Mouse (Mus musculus): ENCODE measurements around the gene Mslnl. TPM values are rescaled to one million over a fixed set of nuclear protein-coding genes. Genes with fewer than 3 reads are reported as not detected.
"Not testable (repeated sequence)": the region's sequence is repeated elsewhere in the genome, so short reads cannot be mapped to it uniquely, and the experiment has no call there.

The Mslnl gene
- total RNA-seq, 2 experiments from 2014 or later, result not detected

GRCm38 (mm10) chr17:25738861-25739260 lies 3.0 kb downstream of the Mslnl start:
- DNase-seq (ENCODE audit: low spot score), result no peak
- intact Hi-C loops (cut with DNase I), result no loop called here

DNA sequence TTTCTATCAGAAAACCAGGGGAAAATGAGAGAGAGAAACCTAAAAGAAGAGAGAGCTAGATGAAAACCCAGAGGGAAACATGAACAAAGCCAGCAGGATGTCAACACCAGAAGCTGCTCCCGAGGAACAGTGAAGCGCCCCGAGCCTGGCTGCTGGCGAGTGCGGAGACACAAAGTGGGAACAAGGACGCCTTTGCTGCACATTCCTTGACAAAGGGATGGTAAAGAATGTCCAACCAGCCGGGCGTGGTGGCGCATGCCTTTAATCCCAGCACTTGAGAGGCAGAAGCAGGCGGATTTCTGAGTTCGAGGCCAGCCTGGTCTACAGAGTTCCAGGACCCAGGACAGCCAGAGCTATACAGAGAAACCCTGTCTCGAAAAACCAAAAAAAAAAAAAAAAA lies 5.6 kb downstream of the Mslnl start:
- intact Hi-C loops (cut with DNase I); DNase-seq (ENCODE audit: low spot score): not testable (repeated sequence)

- intact Hi-C loops (cut with DNase I), result no loop called here
These were observed 8.0 kb downstream of the Mslnl start for GRCm38 (mm10) chr17:25743831-25744230.

GRCm38 (mm10) chr17:25744311-25744710 lies 8.5 kb downstream of the Mslnl start:
- intact Hi-C loops (cut with DNase I), result no loop called here

More at GRCm38 (mm10) chr17:25743831-25744230, 8.0 kb downstream of the Mslnl start:
- DNase-seq (ENCODE audit: low spot score), result no peak

GRCm38 (mm10) chr17:25748238-25748637 lies 12.4 kb downstream of the Mslnl start:
- DNase-seq (ENCODE audit: low spot score), result no peak
- intact Hi-C loops (cut with DNase I), result no loop called here

More at GRCm38 (mm10) chr17:25744311-25744710, 8.5 kb downstream of the Mslnl start:
- DNase-seq (ENCODE audit: low spot score), result no peak

DNA sequence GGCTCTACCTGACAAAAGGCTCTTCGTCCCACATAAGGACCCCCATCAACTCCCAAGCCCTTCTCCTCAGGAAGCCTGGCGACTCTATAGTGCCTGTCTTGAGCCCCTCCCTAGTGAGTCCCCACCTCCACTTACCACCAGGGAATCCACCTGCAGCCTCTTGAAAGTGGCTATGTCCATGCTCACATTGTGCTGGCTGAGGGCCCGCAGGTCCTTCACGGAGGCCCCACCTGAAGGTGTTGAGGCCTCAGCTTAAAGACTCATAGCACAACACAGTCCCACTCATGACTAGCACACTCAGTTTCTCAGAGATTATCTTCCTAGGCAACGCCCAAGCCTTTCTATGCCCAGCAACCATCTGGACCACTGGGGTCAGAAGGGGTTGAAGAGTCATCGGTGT lies 13.5 kb downstream of the Mslnl start:
- no peak for DNase-seq (ENCODE audit: low spot score)
- intact Hi-C loops (cut with DNase I), result no loop called here

DNA sequence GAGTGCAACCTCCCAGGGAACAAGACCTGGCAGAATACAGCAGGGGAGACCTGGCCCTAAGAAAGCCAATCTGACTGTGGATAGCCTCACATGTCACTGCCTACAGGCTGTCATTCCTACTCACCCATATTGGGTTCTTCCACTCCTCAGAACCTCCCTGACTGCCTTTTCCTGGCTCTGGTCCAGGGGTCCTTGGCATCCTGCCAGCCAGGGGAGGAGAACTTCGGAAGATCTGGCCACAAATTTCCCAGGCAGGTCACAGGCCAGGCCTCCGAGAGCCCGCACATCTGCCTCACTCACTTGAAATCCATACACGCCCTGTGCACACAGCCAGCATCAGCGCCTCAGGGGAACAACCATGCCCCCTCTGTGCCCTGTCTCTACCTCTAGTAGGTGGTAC lies 15.6 kb downstream of the Mslnl start:
- intact Hi-C loops (cut with DNase I), result no loop called here
- no peak for DNase-seq (ENCODE audit: low spot score)

- intact Hi-C loops (cut with DNase I), result no loop called here
These were observed 18.4 kb downstream of the Mslnl start, which contains the start of gene Msln for GRCm38 (mm10) chr17:25754241-25754640. TSS of gene Msln (minus strand) at chr17:25754378.

DNA sequence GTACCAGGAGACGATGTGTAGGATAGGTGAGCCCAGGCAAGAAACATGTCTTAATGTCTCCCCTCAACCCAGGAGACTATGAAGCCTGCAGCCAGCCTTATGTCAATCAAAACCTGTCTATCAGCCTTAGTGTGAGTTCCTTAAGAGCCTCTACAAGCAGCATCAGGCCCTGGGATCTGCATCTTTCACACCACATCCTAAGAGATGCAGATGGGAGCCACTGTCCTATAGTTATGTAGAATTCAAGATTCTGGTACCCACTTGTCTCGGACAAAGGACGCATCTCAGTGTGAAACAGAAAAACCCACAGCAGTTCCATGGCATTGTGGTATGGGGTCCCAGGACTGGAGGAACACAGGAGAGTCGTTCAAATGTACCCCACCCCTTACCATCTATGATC lies 19.2 kb downstream of the Mslnl start:
- DNase-seq (ENCODE audit: low spot score), result no peak
- intact Hi-C loops (cut with DNase I), result no loop called here

More at GRCm38 (mm10) chr17:25754241-25754640, 18.4 kb downstream of the Mslnl start, which contains the start of gene Msln:
- no peak for DNase-seq (ENCODE audit: low spot score)

GRCm38 (mm10) chr17:25755627-25756377 lies 20.0 kb downstream of the Mslnl start:
- intact Hi-C loops (cut with DNase I), result no loop called here

DNA sequence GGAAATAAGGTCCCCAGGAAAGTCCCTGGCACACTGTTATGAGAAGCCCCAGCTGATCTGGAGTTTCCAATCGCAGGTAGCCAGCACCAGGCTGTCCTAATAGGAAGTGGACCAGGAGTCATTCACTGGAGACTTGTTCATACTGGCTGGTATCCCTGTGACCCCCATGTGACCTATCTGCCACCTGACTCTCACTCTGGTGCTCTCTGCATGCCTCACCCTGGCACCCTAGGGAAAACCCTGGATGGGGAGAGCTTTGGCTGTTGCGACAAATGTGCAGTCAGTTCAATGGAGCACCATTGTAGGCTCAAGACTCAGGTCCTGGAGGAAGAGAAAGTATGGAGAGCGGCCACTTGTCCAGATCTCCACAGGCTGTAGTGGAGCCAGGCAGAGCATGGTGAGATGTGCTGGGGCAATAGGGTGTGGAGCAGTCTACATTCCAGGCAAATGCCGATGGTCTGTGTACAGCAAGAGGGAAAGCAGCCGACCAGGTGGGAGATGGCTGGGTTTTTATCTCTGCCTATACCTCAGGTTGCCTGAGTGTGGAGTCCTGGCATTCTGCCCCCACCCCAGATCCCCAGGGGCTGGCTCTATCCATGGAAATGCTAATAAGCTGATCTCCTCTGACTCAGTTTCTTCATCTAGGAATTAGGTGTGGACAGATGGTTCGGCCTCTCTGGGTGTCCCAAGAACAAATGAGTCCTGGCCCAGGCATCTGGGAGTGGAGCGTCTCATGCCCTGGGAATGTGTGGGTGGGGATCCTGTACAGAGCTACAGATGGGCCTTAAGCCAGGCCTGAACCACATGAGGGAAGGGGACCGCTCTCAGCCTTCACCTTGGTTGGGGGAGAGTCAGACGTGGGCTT lies 20.8 kb downstream of the Mslnl start:
- intact Hi-C loops (cut with DNase I), result no loop called here
- DNase-seq (ENCODE audit: low spot score), result no peak

More at GRCm38 (mm10) chr17:25755627-25756377, 20.0 kb downstream of the Mslnl start:
- DNase-seq (ENCODE audit: low spot score), result no peak

DNA sequence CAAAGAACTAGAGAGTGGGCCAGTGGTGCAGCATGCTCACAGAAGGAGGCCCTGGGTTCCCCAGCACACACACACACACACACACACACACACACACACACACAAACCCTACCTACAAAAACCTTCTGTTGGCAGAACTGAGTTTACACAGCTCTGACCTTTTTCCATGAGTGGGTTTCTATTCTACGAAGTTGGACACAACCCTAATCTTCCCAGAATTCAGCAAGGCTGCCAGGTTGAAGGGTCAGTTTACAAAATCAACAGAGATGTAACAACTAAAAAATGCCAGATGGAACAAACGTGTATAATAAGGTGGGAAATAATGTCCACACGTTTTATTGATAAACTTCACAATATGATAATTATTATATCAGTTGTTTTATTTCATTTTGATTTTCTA lies 21.8 kb downstream of the Mslnl start:
- no peak for DNase-seq (ENCODE audit: low spot score)
- intact Hi-C loops (cut with DNase I), result no loop called here

- intact Hi-C loops (cut with DNase I), result no loop called here
- no peak for DNase-seq (ENCODE audit: low spot score)
These were observed 24.3 kb downstream of the Mslnl start for GRCm38 (mm10) chr17:25760148-25760547.

DNA sequence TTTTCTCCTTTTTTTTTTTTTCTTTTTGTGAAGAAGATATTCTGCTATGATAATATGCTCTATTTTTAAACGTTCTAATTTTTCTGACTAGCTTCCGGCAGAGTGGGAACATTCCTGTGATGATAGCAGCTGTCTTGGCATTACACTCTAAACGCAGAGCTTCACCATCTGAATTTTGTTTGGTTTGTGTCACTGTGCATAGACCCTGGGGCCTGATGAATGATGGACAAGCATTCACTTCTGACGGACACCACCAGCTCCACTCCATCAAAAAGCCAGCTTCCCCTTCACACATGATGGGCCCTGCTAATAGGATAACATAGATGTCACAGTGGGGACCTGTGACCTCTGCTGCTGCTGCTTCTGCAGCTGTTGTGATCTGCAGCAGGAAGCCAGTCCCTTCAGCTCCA lies 25.7 kb downstream of the Mslnl start:
- intact Hi-C loops (cut with DNase I), result no loop called here
- DNase-seq (ENCODE audit: low spot score), result no peak

- intact Hi-C loops (cut with DNase I), result no loop called here
- no peak for DNase-seq (ENCODE audit: low spot score)
These were observed 26.7 kb downstream of the Mslnl start for GRCm38 (mm10) chr17:25762591-25762990.

DNA sequence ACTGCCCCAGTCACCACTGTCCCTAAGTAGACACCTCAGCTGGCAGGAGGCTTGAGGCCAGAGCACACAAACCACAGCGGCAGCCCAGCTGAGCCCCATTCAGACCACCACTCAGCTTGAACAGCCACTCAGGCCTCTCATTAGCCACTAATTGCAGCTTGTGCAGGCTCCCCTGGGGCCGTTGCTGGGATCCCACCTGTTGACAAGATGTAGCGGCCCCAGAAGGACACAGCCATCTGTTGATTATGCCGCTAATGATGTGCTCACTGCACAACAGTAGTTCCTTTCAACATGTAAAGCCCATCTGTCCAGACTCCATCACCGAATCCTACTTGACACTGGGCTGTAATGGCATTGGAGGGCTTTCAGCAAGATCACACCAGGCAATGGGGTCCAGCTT lies 30.0 kb downstream of the Mslnl start:
- intact Hi-C loops (cut with DNase I), result no loop called here
- no peak for DNase-seq (ENCODE audit: low spot score)

DNA sequence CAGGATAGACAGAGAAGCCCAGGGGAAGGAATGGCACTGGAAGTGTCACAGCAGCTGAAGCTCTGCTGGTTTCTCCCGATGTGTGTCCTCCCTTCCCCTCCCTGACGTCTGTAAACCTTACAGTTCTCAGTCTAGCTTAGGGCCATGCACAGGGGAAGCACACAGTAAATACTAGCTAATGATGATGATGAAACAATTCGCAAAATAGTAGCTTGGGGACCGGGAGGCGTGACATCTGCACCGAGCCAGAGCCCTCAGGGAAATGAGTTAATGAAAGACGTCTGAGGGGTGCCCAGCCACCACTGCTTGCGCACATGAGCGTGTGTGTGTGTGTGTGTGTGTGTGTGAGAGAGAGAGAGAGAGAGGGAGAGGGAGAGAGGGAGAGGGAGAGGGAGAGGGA lies 33.5 kb downstream of the Mslnl start:
- DNase-seq (ENCODE audit: low spot score), result no peak
- intact Hi-C loops (cut with DNase I), result no loop called here

GRCm38 (mm10) chr17:25773549-25774120 lies 37.8 kb downstream of the Mslnl start, which contains the start of gene Narfl:
TSS of gene Narfl (plus strand) at chr17:25773776.
- DNase-seq (ENCODE audit: low spot score), result peak; percentile 89
- intact Hi-C loops (cut with DNase I), result loop anchor here (1.0 to 10.0 kb wide), 2 partner anchors 28 to 481 kb away; partner anchors contain the start of gene Luc7l

GRCm38 (mm10) chr17:25775318-25776062 lies 39.6 kb downstream of the Mslnl start:
- DNase-seq (ENCODE audit: low spot score), result no peak
- intact Hi-C loops (cut with DNase I), result loop anchor here (10.0 kb wide), 1 partner anchor 479 kb away; the partner anchor contains the start of gene Luc7l

All from heart, postnatal 25 days (tissue).